Mouse (Mus musculus) cerebellum, adult 2 months (tissue): ENCODE measurements around the gene Sart3.

Source experiments
- CTCF ChIP-seq: fragments of 200-500 bp; IDR thresholded peaks from 2 replicates; pipeline ENCODE4 v1.5.1; 2011; ENCODE audit warnings: low read depth, mild to moderate bottlenecking, control low read depth, low read length, moderate library complexity, borderline replicate concordance; ENCODE audit not compliant: insufficient read depth
- POLR2A ChIP-seq: fragments of 200-500 bp; IDR thresholded peaks from 2 replicates; pipeline ENCODE4 v1.6.1; 2011; ENCODE audit warnings: low read length, control low read depth, borderline replicate concordance; ENCODE audit not compliant: insufficient read depth

- no peak for TF ChIP-seq CTCF
- no peak for TF ChIP-seq POLR2A
Observed at GRCm38 (mm10) chr5:113800280-113800679, 28.0 kb upstream of the Sart3 start, which contains the start of gene Tmem119.
